Mouse (Mus musculus): ENCODE results near the gene Fam110a.

- TF ChIP-seq CTCF (IDR thresholded peaks at IDR 0.05; ENCODE audit: low read depth, low read length) (no peak), POLR2A (IDR thresholded peaks at IDR 0.05; ENCODE audit: extremely low read depth, insufficient read depth, low read length) (no peak)
Measured at GRCm38 (mm10) chr2:151921596-151921995, 58.4 kb downstream of the Fam110a start.

Data from liver, adult 2 months (tissue).